Mouse (Mus musculus) left cerebral cortex, postnatal 4 days (tissue): ENCODE results near the gene Cdkal1. TPM values are rescaled to one million over a fixed set of nuclear protein-coding genes. Genes with fewer than 3 reads are reported as not detected.

Experiments
- DNase-seq: peaks from one replicate; pipeline ENCODE4 v3.0.0-alpha.2; 2022
- intact Hi-C: fragments of 180-260 bp; cut with DNase I; formaldehyde crosslinking; loops from one replicate; pipeline ENCODE4 v1.15.1; 2025
- total RNA-seq, 2 experiments: library from RNA; stranded (reverse); gene quantifications; 2 replicates each; pipeline ENCODE4 v1.2.3; 2021

Gene Cdkal1
- total RNA-seq, 2 experiments from 2014 or later, result 18.8 to 22.1 TPM

GRCm38 (mm10) chr13:29724855-29725254 lies 130.6 kb downstream of the Cdkal1 start:
- intact Hi-C loops, result no loop called here
- DNase-seq, result no peak

- DNase-seq, result no peak
- intact Hi-C loops, result no loop called here
Measured at GRCm38 (mm10) chr13:29723150-29723549, 132.3 kb downstream of the Cdkal1 start.

- intact Hi-C loops, result no loop called here
- DNase-seq, result no peak
Measured at GRCm38 (mm10) chr13:29721206-29721605, 134.3 kb downstream of the Cdkal1 start.

GRCm38 (mm10) chr13:29716550-29716949 lies 138.9 kb downstream of the Cdkal1 start:
- intact Hi-C loops, result no loop called here
- no peak for DNase-seq

- no peak for DNase-seq
- intact Hi-C loops, result no loop called here
Measured at GRCm38 (mm10) chr13:29715241-29715841, 140.1 kb downstream of the Cdkal1 start.

- no peak for DNase-seq
- intact Hi-C loops, result no loop called here
Measured at GRCm38 (mm10) chr13:29707620-29708019, 147.9 kb downstream of the Cdkal1 start.

GRCm38 (mm10) chr13:29701400-29701799 lies 154.1 kb downstream of the Cdkal1 start:
- no peak for DNase-seq
- intact Hi-C loops, result no loop called here

- intact Hi-C loops, result no loop called here
- no peak for DNase-seq
Measured at GRCm38 (mm10) chr13:29699896-29700295, 155.6 kb downstream of the Cdkal1 start.

GRCm38 (mm10) chr13:29698307-29698985 lies 157.0 kb downstream of the Cdkal1 start:
- intact Hi-C loops, result no loop called here
- no peak for DNase-seq

GRCm38 (mm10) chr13:29697230-29697629 lies 158.2 kb downstream of the Cdkal1 start:
- intact Hi-C loops, result no loop called here
- DNase-seq, result no peak

GRCm38 (mm10) chr13:29690734-29691133 lies 164.7 kb downstream of the Cdkal1 start:
- intact Hi-C loops, result no loop called here

GRCm38 (mm10) chr13:29688851-29689250 lies 166.6 kb downstream of the Cdkal1 start:
- intact Hi-C loops, result no loop called here
- no peak for DNase-seq

More at GRCm38 (mm10) chr13:29690734-29691133, 164.7 kb downstream of the Cdkal1 start:
- DNase-seq, result no peak

GRCm38 (mm10) chr13:29687872-29688271 lies 167.6 kb downstream of the Cdkal1 start:
- intact Hi-C loops, result no loop called here
- no peak for DNase-seq

GRCm38 (mm10) chr13:29679479-29680186 lies 175.8 kb downstream of the Cdkal1 start:
- no peak for DNase-seq
- intact Hi-C loops, result no loop called here

GRCm38 (mm10) chr13:29677559-29677958 lies 177.9 kb downstream of the Cdkal1 start:
- intact Hi-C loops, result no loop called here
- no peak for DNase-seq

- no peak for DNase-seq
- intact Hi-C loops, result no loop called here
Measured at GRCm38 (mm10) chr13:29670626-29671025, 184.8 kb downstream of the Cdkal1 start.

- intact Hi-C loops, result no loop called here
- DNase-seq, result no peak
Measured at GRCm38 (mm10) chr13:29663908-29664307, 191.6 kb downstream of the Cdkal1 start.

- DNase-seq, result no peak
- intact Hi-C loops, result no loop called here
Measured at GRCm38 (mm10) chr13:29655841-29656365, 199.6 kb downstream of the Cdkal1 start.

GRCm38 (mm10) chr13:29653407-29653806 lies 202.1 kb downstream of the Cdkal1 start:
- DNase-seq, result no peak
- intact Hi-C loops, result no loop called here

GRCm38 (mm10) chr13:29652791-29653190 lies 202.7 kb downstream of the Cdkal1 start:
- DNase-seq, result no peak
- intact Hi-C loops, result no loop called here

- no peak for DNase-seq
- intact Hi-C loops, result no loop called here
Measured at GRCm38 (mm10) chr13:29650576-29651236, 204.8 kb downstream of the Cdkal1 start.
